ENCODE assay signal across 12 mouse cellular contexts in the genomic region with DNA sequence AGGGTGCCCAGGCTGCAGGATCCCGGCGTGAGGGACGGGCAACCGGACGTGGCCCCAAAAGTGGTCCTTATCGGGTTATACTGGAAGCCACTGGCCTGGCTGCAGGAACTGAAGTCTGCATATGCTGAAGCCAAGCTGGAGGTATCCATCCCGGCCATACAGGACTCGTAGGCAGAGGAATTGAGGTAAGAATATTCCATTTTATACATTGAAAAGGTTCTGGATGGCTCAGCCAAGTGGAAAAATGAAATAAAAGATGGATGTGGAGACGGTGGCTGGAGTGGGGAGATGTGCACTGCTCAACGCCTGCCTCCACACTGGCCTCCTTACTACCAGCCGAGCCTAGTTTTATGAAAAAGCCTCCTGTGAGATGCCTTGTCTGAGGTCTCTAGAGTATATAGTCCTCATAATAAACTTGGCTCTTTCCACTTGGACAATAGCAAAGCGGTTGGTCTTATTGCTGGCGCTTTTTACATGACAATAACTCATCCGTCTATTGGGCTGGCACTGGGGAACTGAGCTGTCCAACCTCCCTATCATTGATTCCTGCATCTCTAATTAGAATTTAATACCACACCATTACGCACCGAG. TPM values are rescaled to one million over a fixed set of nuclear protein-coding genes. Genes with fewer than 3 reads are reported as not detected.
DNase-seq lines count a peak whose midpoint lies in the region; ATAC-seq and TF ChIP-seq lines count a peak whose summit lies in the region.
"Had no signal": no experiment of that assay in that cellular context is flagged by ENCODE, and none has a peak within 500 bp of the region (broad histone marks: within the 10 kb centered on the region; RNA-seq: fewer than 3 reads in every experiment).

A gene (minus strand): TSS at position 569 of the 591 bp plus-strand sequence.

- no peak within 1 kb of the TSS for H3K4me3 ChIP-seq in forebrain, embryonic 14.5 days (ENCODE audit: low read depth, low read length)
- H3K4me3 ChIP-seq in forebrain, postnatal 0 days (ENCODE audit: low read depth, low read length) = no peak within 1 kb of the TSS
- H3K4me3 ChIP-seq in neural tube, embryonic 15.5 days (replicated peaks) = no peak within 1 kb of the TSS
- H3K4me3 ChIP-seq in hindbrain, embryonic 14.5 days (replicated peaks; ENCODE audit: low read length) = peak within 1 kb of the TSS; percentile 28
- H3K4me3 ChIP-seq: heart, embryonic 13.5 days; lung, embryonic 15.5 days had no signal

- DNase-seq in forebrain, embryonic 14.5 days (ENCODE audit: low spot score) = peak; percentile 25
- no peak for DNase-seq in forebrain, postnatal 0 days
- DNase-seq in neural tube, embryonic 10.5 days (ENCODE audit: extremely low spot score, low spot score) = peak; percentile 64
- DNase-seq in hindbrain, embryonic 14.5 days (ENCODE audit: low spot score) = peak; percentile 55
- DNase-seq in yolk sac, embryonic 10.5 days (ENCODE audit: low spot score) = peak; percentile 12

- H3K9me3 ChIP-seq in forebrain, embryonic 14.5 days (replicated peaks; ENCODE audit: control insufficient read depth, low read length) = no peaks in the 10 kb centered on the region
- H3K9me3 ChIP-seq in forebrain, postnatal 0 days (ENCODE audit: low read length) = no peaks in the 10 kb centered on the region
- no peaks in the 10 kb centered on the region for H3K9me3 ChIP-seq in neural tube, embryonic 15.5 days (replicated peaks)
- H3K9me3 ChIP-seq in hindbrain, embryonic 14.5 days (ENCODE audit: control insufficient read depth, low read length) = no peaks in the 10 kb centered on the region
- H3K9me3 ChIP-seq: heart, embryonic 13.5 days; lung, embryonic 15.5 days had no signal

- ATAC-seq in forebrain, embryonic 14.5 days = no peak
- ATAC-seq in forebrain, postnatal 0 days = no peak
- no peak for ATAC-seq in neural tube, embryonic 15.5 days (ENCODE audit: low FRiP score)
- ATAC-seq in hindbrain, embryonic 14.5 days (ENCODE audit: low FRiP score) = no peak
- ATAC-seq in frontal cortex, adult (ENCODE audit: low TSS enrichment) = no peak
- ATAC-seq in megakaryocyte, adult 5-6 weeks (ENCODE audit: poor library complexity, severe bottlenecking) = no peak

- H3K27ac ChIP-seq in forebrain, embryonic 14.5 days (ENCODE audit: low read depth, low read length) = no peak within 1 kb of the TSS
- H3K27ac ChIP-seq in forebrain, postnatal 0 days (ENCODE audit: low read depth, low read length) = no peak within 1 kb of the TSS
- no peak within 1 kb of the TSS for H3K27ac ChIP-seq in neural tube, embryonic 15.5 days (replicated peaks)
- H3K27ac ChIP-seq in hindbrain, embryonic 14.5 days = peak within 1 kb of the TSS; percentile 65
- H3K27ac ChIP-seq: heart, embryonic 13.5 days; lung, embryonic 15.5 days had no signal

- 1% methylated on average over 16 of the region's 16 CpGs for WGBS in forebrain, embryonic 14.5 days
- WGBS in forebrain, postnatal 0 days = under 1% methylated on average over 16 of the region's 16 CpGs
- WGBS in neural tube, embryonic 15.5 days = 2% methylated on average over 16 of the region's 16 CpGs
- 0% methylated on average over 16 of the region's 16 CpGs for WGBS in hindbrain, embryonic 14.5 days

- H3K27me3 ChIP-seq in forebrain, embryonic 14.5 days (replicated peaks; ENCODE audit: control insufficient read depth, insufficient read depth, low read length) = peaks cover 93% of the 10 kb centered on the region
- H3K27me3 ChIP-seq in forebrain, postnatal 0 days (ENCODE audit: insufficient read depth, low read length) = peaks cover 78% of the 10 kb centered on the region
- H3K27me3 ChIP-seq in neural tube, embryonic 15.5 days (replicated peaks) = peaks cover 88% of the 10 kb centered on the region
- H3K27me3 ChIP-seq in hindbrain, embryonic 14.5 days (ENCODE audit: control insufficient read depth, insufficient read depth, low read length) = peaks cover 94% of the 10 kb centered on the region

- H3K4me1 ChIP-seq in forebrain, embryonic 14.5 days (ENCODE audit: control insufficient read depth, insufficient read depth, low read length) = peaks cover 3% of the 10 kb centered on the region
- H3K4me1 ChIP-seq in forebrain, postnatal 0 days (ENCODE audit: insufficient read depth) = no peaks in the 10 kb centered on the region
- peaks cover 8% of the 10 kb centered on the region for H3K4me1 ChIP-seq in neural tube, embryonic 15.5 days
- H3K4me1 ChIP-seq in hindbrain, embryonic 14.5 days (replicated peaks; ENCODE audit: control insufficient read depth, insufficient read depth, low read length) = no peaks in the 10 kb centered on the region

- no peaks in the 10 kb centered on the region for H3K36me3 ChIP-seq in forebrain, embryonic 14.5 days (ENCODE audit: control insufficient read depth, insufficient read depth, low read length)
- no peaks in the 10 kb centered on the region for H3K36me3 ChIP-seq in forebrain, postnatal 0 days (ENCODE audit: insufficient read depth)
- no peaks in the 10 kb centered on the region for H3K36me3 ChIP-seq in neural tube, embryonic 15.5 days
- no peaks in the 10 kb centered on the region for H3K36me3 ChIP-seq in hindbrain, embryonic 14.5 days (replicated peaks; ENCODE audit: control insufficient read depth, insufficient read depth)
- H3K36me3 ChIP-seq: heart, embryonic 13.5 days; lung, embryonic 15.5 days had no signal

- no peak for TF ChIP-seq CTCF in forebrain, postnatal 0 days (IDR thresholded peaks at IDR 0.05; ENCODE audit: low read depth)

- H3K9ac ChIP-seq in forebrain, embryonic 14.5 days (ENCODE audit: low read length) = no peak within 1 kb of the TSS
- H3K9ac ChIP-seq in forebrain, postnatal 0 days = no peak within 1 kb of the TSS
- no peak within 1 kb of the TSS for H3K9ac ChIP-seq in neural tube, embryonic 15.5 days (replicated peaks)
- H3K9ac ChIP-seq in hindbrain, embryonic 14.5 days = peak within 1 kb of the TSS; percentile 28
- H3K9ac ChIP-seq: heart, embryonic 13.5 days; lung, embryonic 15.5 days had no signal

- H3K4me2 ChIP-seq in forebrain, embryonic 14.5 days (ENCODE audit: low read length) = no peak within 1 kb of the TSS
- H3K4me2 ChIP-seq in forebrain, postnatal 0 days (ENCODE audit: low read depth) = no peak within 1 kb of the TSS
- H3K4me2 ChIP-seq in neural tube, embryonic 15.5 days = no peak within 1 kb of the TSS
- peak within 1 kb of the TSS; percentile 3; the same call in 1 of the 2 replicates for H3K4me2 ChIP-seq in hindbrain, embryonic 14.5 days (replicated peaks)
- H3K4me2 ChIP-seq: heart, embryonic 13.5 days; lung, embryonic 15.5 days had no signal

RNA-seq across cellular contexts. Expression of the gene that starts here (rescaled TPM):
- polyA plus RNA-seq in forebrain, embryonic 14.5 days (2014; fragmentation: Nextera tagmentation; extraction: Ambion mirVana) = not detected in 2 replicates
- total RNA-seq in forebrain, postnatal 0 days (2014; rRNA removed) = not detected in 2 replicates
- not detected in 2 replicates for polyA plus RNA-seq in forebrain, postnatal 0 days (2015; fragmentation: Nextera tagmentation; extraction: Ambion mirVana)
- 2.6 and 3.6 TPM in 2 replicates for polyA plus RNA-seq in neural tube, embryonic 15.5 days (2015; fragmentation: Nextera tagmentation; extraction: Ambion mirVana)
- polyA plus RNA-seq in hindbrain, embryonic 14.5 days (2014; fragmentation: Nextera tagmentation; extraction: Ambion mirVana) = 24.3 and 27.3 TPM in 2 replicates
- not detected in 2 replicates for total RNA-seq in megakaryocyte, adult 5-6 weeks (2015)
- not detected in 2 replicates for total RNA-seq in megakaryocyte, adult 5-6 weeks (2017)
- total RNA-seq: left cerebral cortex, adult 18-20 months had no signal
- polyA plus RNA-seq: C2C12 had no signal

Comparison
In these comparisons a context has a peak if more than half of its experiments do, and no peak if none do; other contexts are left out.
1. Peak in DNase-seq in forebrain, embryonic 14.5 days; RNA of the gene not detected or under 1 TPM.